Mouse (Mus musculus) limb, embryonic 13.5 days (tissue): ENCODE measurements around the gene Ciz1. TPM values are rescaled to one million over a fixed set of nuclear protein-coding genes. Genes with fewer than 3 reads are reported as not detected.
A peak's percentile ranks its signal among the peaks of the same experiment; 100 is the strongest.

ENCODE experiments used
- ATAC-seq: fragments of 200-750 bp; cut with Nextera tagmentation; 2 replicates; pipeline ENCODE4 v1.8.0; 2017; ENCODE audit warnings: low read depth, moderate number of reproducible peaks, moderate TSS enrichment; ENCODE audit not compliant: low FRiP score
- H3K27ac ChIP-seq: fragments of 300-500 bp; sonication (generic); 2 replicates; pipeline ENCODE4 v1.5.1; 2015; ENCODE audit warnings: inconsistent platforms, mild to moderate bottlenecking, moderate library complexity
- H3K27me3 ChIP-seq: fragments of 300-500 bp; sonication (generic); 2 replicates; pipeline ENCODE4 v1.6.1; 2015; ENCODE audit warnings: mild to moderate bottlenecking, inconsistent platforms
- H3K36me3 ChIP-seq: fragments of 300-500 bp; sonication (generic); 2 replicates; pipeline ENCODE4 v1.6.1; 2015; ENCODE audit warnings: inconsistent platforms, mild to moderate bottlenecking, moderate library complexity
- H3K4me1 ChIP-seq: fragments of 300-500 bp; sonication (generic); 2 replicates; pipeline ENCODE4 v1.6.1; 2015; ENCODE audit warnings: inconsistent platforms
- H3K4me2 ChIP-seq: fragments of 300-500 bp; sonication (generic); replicated peaks from 2 replicates; pipeline ENCODE4 v1.6.1; 2015; ENCODE audit warnings: inconsistent platforms, mild to moderate bottlenecking, moderate library complexity
- H3K4me3 ChIP-seq: fragments of 300-500 bp; sonication (generic); 2 replicates; pipeline ENCODE4 v1.5.1; 2015; ENCODE audit warnings: moderate library complexity, mild to moderate bottlenecking, inconsistent platforms
- H3K9ac ChIP-seq: fragments of 300-500 bp; sonication (generic); 2 replicates; pipeline ENCODE4 v1.6.1; 2015; ENCODE audit warnings: mild to moderate bottlenecking, inconsistent platforms
- H3K9me3 ChIP-seq: fragments of 300-500 bp; sonication (generic); 2 replicates; pipeline ENCODE4 v1.6.1; 2016; ENCODE audit warnings: inconsistent platforms
- WGBS: fragments of 180-500 bp; shearing (Covaris S2); methylation state at CpG from one replicate; pipeline ENCODE4 v1.1.7; 2015; 5-methylcytosine and 5-hydroxymethylcytosine counted together
- polyA plus RNA-seq: library from polyadenylated mRNA; unstranded; fragments of >200 nt; fragmentation: Nextera tagmentation; extraction: Ambion mirVana; gene quantifications from 2 replicates; pipeline ENCODE4 v1.2.1, GENCODE M21; 2015

Ciz1 gene
- polyA plus RNA-seq, 1 experiment from 2014 or later = 54.9 TPM

- peak overlapping the region; percentile 87 for H3K4me3 ChIP-seq
- ATAC-seq = peak; percentile 60; the same call in 1 of the 2 replicates
- H3K27ac ChIP-seq = peak overlapping the region; percentile 89
- peak overlapping the region; percentile 100 for H3K4me2 ChIP-seq
- H3K9ac ChIP-seq = peak overlapping the region; percentile 93
- peaks cover 78% of the 10 kb centered on the region for H3K4me1 ChIP-seq
- H3K9me3 ChIP-seq = no peaks in the 10 kb centered on the region
- H3K27me3 ChIP-seq = no peaks in the 10 kb centered on the region
- H3K36me3 ChIP-seq = peaks cover 55% of the 10 kb centered on the region
- 2% methylated on average over 53 of the region's 56 CpGs for WGBS
Observed at GRCm38 (mm10) chr2:32312318-32312964, 39.7 kb upstream of the Ciz1 start.

DNA sequence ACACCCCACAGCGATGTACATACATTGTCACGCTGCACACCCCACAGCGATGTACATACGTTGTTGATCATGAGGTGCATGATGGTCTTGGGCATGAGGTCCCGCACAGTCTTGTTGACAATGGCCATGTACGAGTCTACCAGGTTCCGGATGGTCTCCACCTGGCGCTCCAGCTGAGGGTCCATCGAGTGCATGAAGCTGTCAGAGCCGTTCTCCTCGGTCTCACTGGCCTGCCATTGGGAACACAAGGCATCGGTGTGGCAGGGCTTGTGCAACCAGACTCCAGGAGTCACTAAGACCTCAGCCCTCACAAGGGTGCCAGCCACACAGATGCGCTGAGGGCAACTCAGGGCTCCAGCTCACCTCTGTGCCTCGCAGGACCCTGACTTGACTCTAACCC is 37.3 kb upstream of the Ciz1 start:
- Histone ChIP-seq H3K27me3 (no peaks in the 10 kb centered on the region), H3K4me3 (no peak overlapping the region), H3K9ac (peak overlapping the region; percentile 57; the same call in 1 of the 2 replicates), H3K27ac (peak overlapping the region; percentile 100), H3K9me3 (no peaks in the 10 kb centered on the region), H3K36me3 (peaks cover 33% of the 10 kb centered on the region), H3K4me2 (peak overlapping the region; percentile 88), H3K4me1 (peaks cover 72% of the 10 kb centered on the region)
- ATAC-seq = no peak
- 91% methylated on average over 14 of the region's 14 CpGs for WGBS

DNA sequence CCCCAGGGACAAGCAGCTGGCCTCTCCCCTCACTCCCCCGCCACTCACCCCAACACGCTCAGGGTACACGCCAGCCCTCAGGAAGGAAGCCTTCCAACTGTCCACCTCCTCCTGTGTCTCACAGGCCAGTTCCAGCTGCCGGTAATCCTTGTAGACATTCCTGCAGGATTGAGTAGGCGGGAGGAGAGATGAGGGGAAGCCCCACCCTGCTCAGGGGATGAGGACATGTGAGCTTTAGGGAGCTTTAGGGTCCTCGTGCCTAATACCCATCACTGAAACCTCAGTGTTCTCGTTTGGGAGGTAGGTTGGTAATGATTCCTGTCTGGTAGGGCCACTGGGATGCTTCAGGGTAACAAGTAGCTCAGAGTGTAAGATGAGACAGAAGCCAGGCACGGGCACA is 36.4 kb upstream of the Ciz1 start:
- 7% methylated on average over 8 of the region's 8 CpGs for WGBS
- Histone ChIP-seq H3K4me2 (peak overlapping the region; percentile 88), H3K4me3 (0 out of 2 replicates have a peak overlapping the region, but pooled peaks have one; percentile 5), H3K27me3 (no peaks in the 10 kb centered on the region), H3K9me3 (no peaks in the 10 kb centered on the region), H3K36me3 (peaks cover 24% of the 10 kb centered on the region), H3K4me1 (peaks cover 72% of the 10 kb centered on the region), H3K27ac (peak overlapping the region; percentile 100), H3K9ac (peak overlapping the region; percentile 57)
- ATAC-seq = no peak

- peak overlapping the region; percentile 57 for H3K9ac ChIP-seq
- peak overlapping the region; percentile 69 for H3K4me3 ChIP-seq
- H3K4me1 ChIP-seq = peaks cover 68% of the 10 kb centered on the region
- 14% methylated on average over 20 of the region's 20 CpGs for whole genome bisulfite sequencing
- peaks cover 22% of the 10 kb centered on the region for H3K36me3 ChIP-seq
- H3K27ac ChIP-seq = peak overlapping the region; percentile 100
- no peaks in the 10 kb centered on the region for H3K27me3 ChIP-seq
- H3K9me3 ChIP-seq = no peaks in the 10 kb centered on the region
- ATAC-seq = peak; percentile 65
- H3K4me2 ChIP-seq = peak overlapping the region; percentile 88
Observed at GRCm38 (mm10) chr2:32316887-32317656, 35.1 kb upstream of the Ciz1 start.

DNA sequence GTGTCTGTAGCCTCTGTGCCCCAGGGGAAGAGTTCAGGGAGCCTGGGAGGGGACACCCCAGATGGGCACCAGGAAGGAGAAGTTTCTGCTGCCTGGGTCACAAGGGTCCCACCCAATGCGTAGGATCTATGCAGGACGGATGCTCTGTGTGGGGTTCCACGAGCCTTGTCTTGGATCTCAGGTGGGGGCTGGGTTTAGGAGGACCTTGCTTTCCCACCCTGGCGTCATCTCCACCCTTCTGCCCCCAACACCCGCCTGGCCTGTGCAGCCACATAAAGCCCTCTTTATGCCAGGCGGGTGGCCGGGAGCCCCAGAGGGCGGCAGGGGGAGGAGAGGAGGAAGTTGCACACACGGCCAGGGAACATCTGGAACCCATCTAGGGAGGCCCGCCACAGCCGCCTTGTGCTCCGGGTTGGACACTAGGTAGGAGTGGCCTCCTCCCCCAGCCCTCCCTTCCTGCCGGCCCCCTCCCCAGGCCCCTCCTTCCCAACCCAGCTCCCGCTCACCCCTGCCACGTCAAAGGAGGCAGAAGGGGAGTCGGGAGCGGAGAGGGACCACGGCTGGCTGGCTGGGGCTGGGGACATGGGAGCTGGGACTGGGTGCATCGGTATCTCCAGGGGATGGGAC is 34.2 kb upstream of the Ciz1 start:
- peak; percentile 82 for ATAC-seq
- peaks cover 28% of the 10 kb centered on the region for H3K36me3 ChIP-seq
- H3K27ac ChIP-seq = peak overlapping the region; percentile 100
- no peaks in the 10 kb centered on the region for H3K9me3 ChIP-seq
- peak overlapping the region; percentile 88 for H3K4me2 ChIP-seq
- H3K27me3 ChIP-seq = no peaks in the 10 kb centered on the region
- H3K9ac ChIP-seq = peak overlapping the region; percentile 91
- peaks cover 63% of the 10 kb centered on the region for H3K4me1 ChIP-seq
- peak overlapping the region; percentile 69 for H3K4me3 ChIP-seq
- 1% methylated on average over 17 of the region's 19 CpGs for WGBS

GRCm38 (mm10) chr2:32318709-32319585 is 33.2 kb upstream of the Ciz1 start:
- ATAC-seq = no peak
- H3K4me2 ChIP-seq = peak overlapping the region; percentile 88

DNA sequence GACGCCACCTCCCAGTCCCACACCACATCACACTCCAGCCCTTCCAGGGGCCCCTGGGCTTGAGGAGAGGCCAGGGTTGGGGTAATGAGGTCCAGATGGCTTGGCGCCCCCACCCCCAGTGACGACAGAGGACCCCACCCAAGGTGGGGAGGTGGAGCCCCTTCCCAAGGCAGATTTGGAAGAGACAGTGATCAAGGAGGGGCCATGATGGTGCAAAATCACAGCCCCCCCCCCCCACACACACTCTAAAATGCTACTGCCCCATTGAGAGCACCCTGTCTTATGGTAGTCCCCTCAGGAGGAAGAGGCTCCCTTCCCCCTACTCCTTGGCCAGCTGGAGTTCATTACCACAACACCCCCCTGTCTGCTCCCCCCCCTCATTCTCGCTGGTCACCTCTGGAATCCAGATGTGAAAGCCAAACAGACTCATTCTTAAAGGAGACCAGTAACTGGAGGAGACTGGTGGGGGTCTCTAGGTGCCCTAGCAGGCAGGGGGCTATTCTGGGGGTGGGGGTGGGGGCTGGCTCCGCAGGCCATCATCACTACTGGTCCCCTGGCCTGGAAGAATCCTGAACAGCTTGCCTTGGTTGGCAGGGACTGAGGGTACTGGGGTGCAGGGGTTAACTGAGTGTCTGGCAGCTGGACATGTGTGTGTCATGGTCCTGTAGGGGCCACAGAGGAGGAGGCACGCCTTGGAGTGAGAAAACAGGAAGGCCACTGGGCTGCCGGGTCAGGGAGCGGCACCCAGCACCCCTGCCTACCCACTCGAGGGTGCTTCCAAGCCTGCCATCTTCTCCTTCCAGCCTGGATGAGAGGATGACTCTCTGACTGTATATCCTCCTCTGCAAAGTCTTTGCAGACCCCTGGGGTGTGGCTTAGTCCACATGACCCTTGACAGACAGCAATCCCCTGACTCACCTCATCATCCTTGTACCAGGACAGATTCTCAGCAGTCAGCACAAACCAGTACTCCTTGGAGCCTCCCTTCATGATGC is 32.2 kb upstream of the Ciz1 start:
- ATAC-seq = peak; percentile 41
- peaks cover 28% of the 10 kb centered on the region for H3K36me3 ChIP-seq
- WGBS = 8% methylated on average over 9 of the region's 9 CpGs
- peaks cover 60% of the 10 kb centered on the region for H3K4me1 ChIP-seq
- peak overlapping the region; percentile 100 for H3K27ac ChIP-seq
- no peaks in the 10 kb centered on the region for H3K9me3 ChIP-seq
- peak overlapping the region; percentile 69 for H3K4me3 ChIP-seq
- H3K27me3 ChIP-seq = no peaks in the 10 kb centered on the region
- H3K9ac ChIP-seq = peak overlapping the region; percentile 51; the same call in 1 of the 2 replicates
- peak overlapping the region; percentile 88 for H3K4me2 ChIP-seq

More at GRCm38 (mm10) chr2:32318709-32319585, 33.2 kb upstream of the Ciz1 start:
- Histone ChIP-seq H3K27ac (peak overlapping the region; percentile 100), H3K9ac (peak overlapping the region; percentile 91), H3K27me3 (no peaks in the 10 kb centered on the region), H3K4me3 (peak overlapping the region; percentile 69), H3K36me3 (peaks cover 27% of the 10 kb centered on the region), H3K4me1 (peaks cover 63% of the 10 kb centered on the region), H3K9me3 (no peaks in the 10 kb centered on the region)
- WGBS = 37% methylated on average over 14 of the region's 14 CpGs

- Histone ChIP-seq H3K4me1 (peaks cover 55% of the 10 kb centered on the region), H3K9ac (no peak overlapping the region), H3K36me3 (peaks cover 33% of the 10 kb centered on the region), H3K9me3 (no peaks in the 10 kb centered on the region), H3K27me3 (no peaks in the 10 kb centered on the region), H3K4me2 (peak overlapping the region; percentile 88), H3K4me3 (no peak overlapping the region), H3K27ac (peak overlapping the region; percentile 100)
- no peak for ATAC-seq
- 45% methylated on average over 11 of the region's 11 CpGs for WGBS
Observed at GRCm38 (mm10) chr2:32320721-32321120, 31.4 kb upstream of the Ciz1 start.

- H3K27me3 ChIP-seq = no peaks in the 10 kb centered on the region
- H3K4me1 ChIP-seq = peaks cover 53% of the 10 kb centered on the region
- no peaks in the 10 kb centered on the region for H3K9me3 ChIP-seq
- no peak overlapping the region for H3K4me3 ChIP-seq
- H3K36me3 ChIP-seq = peaks cover 42% of the 10 kb centered on the region
- peak overlapping the region; percentile 63; the same call in 1 of the 2 replicates for H3K27ac ChIP-seq
- H3K4me2 ChIP-seq = no peak overlapping the region
- no peak overlapping the region for H3K9ac ChIP-seq
- WGBS = 70% methylated on average over 9 of the region's 9 CpGs
- ATAC-seq = no peak
Observed at GRCm38 (mm10) chr2:32321591-32322298, 30.4 kb upstream of the Ciz1 start.
